Mouse (Mus musculus) ES-E14 (cell line): ENCODE results near the gene Gm16253.

ENCODE experiments used
- CHD2 ChIP-seq: IDR thresholded peaks from 2 replicates; pipeline ENCODE4 v1.6.1; 2014; ENCODE audit warnings: mild to moderate bottlenecking, low read depth, low read length, inconsistent platforms
- HCFC1 ChIP-seq: IDR thresholded peaks from 2 replicates; pipeline ENCODE4 v1.6.1; 2012; ENCODE audit warnings: low read length, inconsistent platforms, borderline replicate concordance; ENCODE audit not compliant: insufficient read depth

DNA sequence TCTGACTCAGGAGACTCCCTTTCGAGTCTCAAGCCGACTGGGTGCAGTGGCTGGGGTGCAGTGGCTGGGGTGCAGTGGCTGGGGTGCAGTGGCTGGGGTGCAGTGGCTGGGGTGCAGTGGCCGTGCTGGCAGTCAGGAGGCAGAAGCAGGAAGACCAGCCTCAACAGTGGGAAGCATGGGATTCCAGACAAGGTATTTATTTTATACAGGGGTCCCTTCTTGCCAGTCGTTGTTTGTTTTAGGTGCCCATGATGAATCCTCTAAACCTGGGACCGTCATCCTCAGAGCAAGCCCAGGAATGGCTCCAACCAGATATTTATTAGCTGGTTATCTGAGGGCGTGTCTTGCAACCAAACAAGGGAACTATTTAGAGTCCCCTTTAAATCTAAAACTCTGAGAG, 23.2 kb upstream of the Gm16253 start:
- TF ChIP-seq CHD2 (no peak), HCFC1 (no peak)
